Comparison of ENCODE assay signal across 9 mouse cellular contexts in genomic region chr5:123669991-123670799, GRCm38 (mm10). TPM values are rescaled to one million over a fixed set of nuclear protein-coding genes. Genes with fewer than 3 reads are reported as not detected.
DNase-seq lines count a peak whose midpoint lies in the region; ATAC-seq and TF ChIP-seq lines count a peak whose summit lies in the region.
"Had no signal": no experiment of that assay in that cellular context is flagged by ENCODE, and none has a peak within 500 bp of the region (broad histone marks: within the 10 kb centered on the region; RNA-seq: fewer than 3 reads in every experiment).

No protein-coding gene starts in this region.

- peak overlapping the region; percentile 97 for H3K27ac ChIP-seq in gastrocnemius, adult 2 months
- H3K27ac ChIP-seq in lung, postnatal 0 days (ENCODE audit: low read length) = peak overlapping the region; percentile 69

- no peaks in the 10 kb centered on the region for H3K9me3 ChIP-seq in lung, postnatal 0 days (ENCODE audit: low read length)

- no peaks in the 10 kb centered on the region for H3K36me3 ChIP-seq in lung, postnatal 0 days (ENCODE audit: insufficient read depth, low read length)

- TF ChIP-seq EP300 in lung, postnatal 0 days (IDR thresholded peaks at IDR 0.05) = no peak

- ATAC-seq in lung, postnatal 0 days = no peak
- ATAC-seq in erythroid progenitor cell, adult 5-6 weeks (replicated peaks; ENCODE audit: low FRiP score, poor library complexity, severe bottlenecking) = peak; percentile 80
- ATAC-seq in megakaryocyte progenitor cell, adult 5-6 weeks (replicated peaks; ENCODE audit: poor library complexity) = peak; percentile 43; the same call in 1 of the 2 replicates

- DNase-seq in gastrocnemius, adult 2 months = peak; percentile 56
- DNase-seq in gastrocnemius, adult 18-20 months (ENCODE audit: low spot score) = no peak
- no peak for DNase-seq in lung, postnatal 0 days (ENCODE audit: low spot score)
- DNase-seq in lung, postnatal 36 days = no peak
- DNase-seq in left cerebral cortex, postnatal 4 days = no peak
- DNase-seq in cerebellum, postnatal 10 days = no peak
- DNase-seq: cerebellum, postnatal 36 days had no signal

- H3K9ac ChIP-seq in lung, postnatal 0 days (replicated peaks; ENCODE audit: low read depth) = 0 out of 2 replicates have a peak overlapping the region, but pooled peaks have one; percentile 16

- peak overlapping the region; percentile 32 for H3K4me2 ChIP-seq in lung, postnatal 0 days (replicated peaks; ENCODE audit: low read depth, low read length)

- H3K4me1 ChIP-seq in lung, postnatal 0 days (ENCODE audit: insufficient read depth, low read depth, low read length) = peaks cover 27% of the 10 kb centered on the region

- peak overlapping the region; percentile 73 for H3K4me3 ChIP-seq in gastrocnemius, adult 2 months
- H3K4me3 ChIP-seq in lung, postnatal 0 days (ENCODE audit: low read depth, low read length) = no peak overlapping the region

- no peaks in the 10 kb centered on the region for H3K27me3 ChIP-seq in lung, postnatal 0 days (replicated peaks; ENCODE audit: insufficient read depth, low read length)

- WGBS in lung, postnatal 0 days = 59% methylated on average over 9 of the region's 9 CpGs

- intact Hi-C loops in gastrocnemius, adult 2 months (cut with DNase I) = no loop called here
- intact Hi-C loops in left cerebral cortex, postnatal 4 days (cut with DNase I) = no loop called here

- TF ChIP-seq CTCF in gastrocnemius, adult 2 months (IDR thresholded peaks at IDR 0.05) = no peak
- no peak for TF ChIP-seq CTCF in lung, postnatal 0 days (IDR thresholded peaks at IDR 0.05)

RNA-seq across cellular contexts. Expression of gene Clip1, which starts 14.2 kb away (rescaled TPM):
- 100 to 1,000 TPM; 286 to 331 TPM for total RNA-seq in gastrocnemius, adult 2 months (2021)
- 100 to 1,000 TPM; 326 to 336 TPM for total RNA-seq in gastrocnemius, adult 18-20 months (2021)
- 38.0 and 43.7 TPM in 2 replicates for polyA plus RNA-seq in lung, postnatal 0 days (2015; fragmentation: Nextera tagmentation; extraction: Ambion mirVana)
- total RNA-seq in erythroid progenitor cell, adult 5-6 weeks (2015; ENCODE audit: low replicate concordance) = 19.5 and 28.1 TPM in 2 replicates
- 15.1 and 21.3 TPM in 2 replicates for total RNA-seq in erythroid progenitor cell, adult 5-6 weeks (2017; ENCODE audit: low replicate concordance)
- 45.7 and 46.4 TPM in 2 replicates for total RNA-seq in megakaryocyte progenitor cell, adult 5-6 weeks (2015)
- total RNA-seq in megakaryocyte progenitor cell, adult 5-6 weeks (2017) = 72.5 and 98.3 TPM in 2 replicates
- 100 to 1,000 TPM; 154 to 158 TPM for total RNA-seq in left cerebral cortex, postnatal 4 days (2021)

RNA-seq across cellular contexts. Expression of gene Zcchc8, which starts 50.7 kb away (rescaled TPM):
- 10 to 100 TPM; 17.1 to 22.0 TPM for total RNA-seq in gastrocnemius, adult 2 months (2021)
- 10 to 100 TPM; 16.2 to 18.0 TPM for total RNA-seq in gastrocnemius, adult 18-20 months (2021)
- 31.6 and 37.7 TPM in 2 replicates for polyA plus RNA-seq in lung, postnatal 0 days (2015; fragmentation: Nextera tagmentation; extraction: Ambion mirVana)
- total RNA-seq in erythroid progenitor cell, adult 5-6 weeks (2015; ENCODE audit: low replicate concordance) = 68.8 and 69.6 TPM in 2 replicates
- total RNA-seq in erythroid progenitor cell, adult 5-6 weeks (2017; ENCODE audit: low replicate concordance) = 120 and 155 TPM in 2 replicates
- total RNA-seq in megakaryocyte progenitor cell, adult 5-6 weeks (2015) = 50.8 and 52.0 TPM in 2 replicates
- 103 and 131 TPM in 2 replicates for total RNA-seq in megakaryocyte progenitor cell, adult 5-6 weeks (2017)
- 10 to 100 TPM; 66.3 to 70.9 TPM for total RNA-seq in left cerebral cortex, postnatal 4 days (2021)
